ENCODE assay signal across 8 mouse cellular contexts in genomic region chr6:48048426-48049272, GRCm38 (mm10). TPM values are rescaled to one million over a fixed set of nuclear protein-coding genes. Genes with fewer than 3 reads are reported as not detected.
DNase-seq lines count a peak whose midpoint lies in the region; ATAC-seq lines count a peak whose summit lies in the region.

Zfp777 (minus strand) TSS chr6:48048911.

- peak; percentile 87 for DNase-seq in MN1 (ENCODE audit: low spot score)
- peak; percentile 84 for DNase-seq in cerebellum, adult 9-10 months
- peak; percentile 86 for DNase-seq in hindbrain, embryonic 10.5 days (ENCODE audit: low spot score)
- DNase-seq in layer of hippocampus, postnatal 14 days (ENCODE audit: low spot score in 2 of 2): peak; percentile 82 to 85
- peak; percentile 86 for DNase-seq in lung, postnatal 14 days
- DNase-seq in retina, adult 2 months (ENCODE audit: low read depth, low spot score): peak; percentile 68
- peak; percentile 82 to 86 for DNase-seq in thymus, postnatal 36 days

- H3K9me3 ChIP-seq in hindbrain, embryonic 10.5 days: no peaks in the 10 kb centered on the region

- peak; percentile 90 for ATAC-seq in frontal cortex, adult (ENCODE audit: low TSS enrichment)

- peak within 1 kb of the TSS; percentile 94 for H3K27ac ChIP-seq in hindbrain, embryonic 10.5 days

- peak within 1 kb of the TSS; percentile 84 for H3K4me3 ChIP-seq in hindbrain, embryonic 10.5 days

- H3K36me3 ChIP-seq in hindbrain, embryonic 10.5 days: peaks cover 18% of the 10 kb centered on the region

- no peaks in the 10 kb centered on the region for H3K27me3 ChIP-seq in hindbrain, embryonic 10.5 days (ENCODE audit: insufficient read depth, poor library complexity, severe bottlenecking)

- WGBS in hindbrain, embryonic 10.5 days: under 1% methylated on average over 82 of the region's 82 CpGs

- H3K4me1 ChIP-seq in hindbrain, embryonic 10.5 days (replicated peaks): peaks cover 25% of the 10 kb centered on the region

RNA-seq across cellular contexts. Expression of gene Zfp777, which starts in this region (rescaled TPM):
- 13.0 and 13.5 TPM in 2 replicates for polyA plus RNA-seq in hindbrain, embryonic 10.5 days (2016; fragmentation: Nextera tagmentation; extraction: Ambion mirVana)
- 10 to 100 TPM; 37.3 to 43.7 TPM for total RNA-seq in layer of hippocampus, postnatal 14 days (2021)

Comparison
In these comparisons a context has a peak if more than half of its experiments do, and no peak if none do; other contexts are left out.
1. Peak in every context shown above with its lines: DNase-seq, ATAC-seq, H3K4me3 ChIP-seq and H3K27ac ChIP-seq.